Mouse (Mus musculus): Measurements from ENCODE around the gene Srrm3.

Srrm3 gene

DNA sequence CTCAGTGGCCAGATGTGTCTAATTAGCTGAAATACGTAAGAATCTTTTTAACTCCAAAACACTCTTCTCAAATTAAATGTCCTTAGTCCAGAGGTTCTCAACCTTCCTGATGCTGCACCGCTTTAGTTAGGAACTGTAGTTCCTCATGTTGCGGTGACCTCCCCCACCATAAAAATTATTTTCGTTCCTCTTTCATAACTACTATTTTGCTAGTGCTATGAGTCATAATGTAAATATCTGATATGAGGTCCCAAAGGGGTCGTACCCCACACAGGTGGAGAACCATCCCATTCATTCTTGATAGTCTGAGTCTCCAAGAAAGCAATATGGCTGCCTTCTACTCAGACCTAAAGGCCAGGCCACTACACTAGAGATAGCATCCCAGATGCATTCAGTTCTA lies 63.8 kb downstream of the Srrm3 start:
- no peak for DNase-seq (ENCODE audit: low spot score)

DNA sequence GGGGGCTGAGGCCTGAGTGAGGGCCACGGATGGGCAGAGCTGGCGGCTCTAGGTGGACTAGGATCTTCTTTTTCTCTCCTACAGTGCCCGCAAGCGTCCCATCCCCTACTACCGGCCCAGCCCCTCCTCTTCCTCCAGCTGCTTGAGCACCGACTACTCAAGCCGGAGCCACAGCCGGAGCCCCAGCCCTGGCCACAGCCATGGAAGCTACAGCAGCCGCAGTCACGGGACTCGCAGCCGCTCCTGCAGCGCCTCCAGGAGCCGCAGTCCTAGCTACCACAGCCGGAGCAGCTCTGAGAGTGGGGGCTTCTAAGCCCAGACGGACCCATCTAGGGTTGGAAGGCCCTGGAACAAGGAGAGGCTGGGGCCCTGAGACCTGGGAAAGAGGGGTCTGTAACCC lies 66.3 kb downstream of the Srrm3 start:
- no peak for DNase-seq (ENCODE audit: low spot score)

DNA sequence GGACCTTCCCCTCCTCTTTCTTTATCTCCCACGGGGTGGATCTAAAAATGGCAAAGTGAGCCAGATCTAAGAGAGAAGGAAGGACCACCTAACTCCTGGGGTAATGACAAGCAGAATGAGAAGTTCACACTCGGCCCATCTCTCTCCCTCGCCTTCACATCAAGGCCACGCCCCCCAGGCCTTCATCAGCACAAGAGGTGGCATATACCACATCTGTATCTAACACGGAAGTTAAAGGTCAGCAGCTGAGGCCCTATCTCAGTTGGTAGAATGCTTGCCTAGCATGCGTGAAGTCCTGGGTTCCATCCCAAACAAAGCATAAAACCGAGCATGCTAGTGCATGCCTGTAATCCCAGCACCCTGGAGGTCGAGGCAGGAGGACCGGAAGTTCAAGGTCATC lies 67.1 kb downstream of the Srrm3 start:
- no peak for DNase-seq (ENCODE audit: low spot score)

DNA sequence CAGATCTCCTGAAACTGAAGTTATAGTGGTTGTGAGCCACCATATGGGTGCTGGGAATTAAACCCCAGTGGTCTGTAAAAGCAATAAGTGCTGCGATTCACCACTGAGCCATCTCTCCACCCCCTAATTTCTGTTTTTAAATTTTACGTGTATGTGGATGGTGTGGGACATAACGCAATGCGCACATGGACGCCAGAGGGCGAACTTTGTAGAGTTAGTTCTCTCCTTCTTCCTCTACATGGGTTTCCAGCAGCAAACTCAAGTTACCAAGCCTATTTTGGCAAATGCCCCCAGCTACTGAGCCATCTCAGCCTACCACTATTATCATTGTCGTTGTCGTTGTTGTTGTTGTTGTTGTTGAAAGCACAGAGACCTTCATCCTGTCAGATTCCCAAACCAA lies 70.5 kb downstream of the Srrm3 start:
- peak; percentile 51 for DNase-seq (ENCODE audit: low spot score)

DNA sequence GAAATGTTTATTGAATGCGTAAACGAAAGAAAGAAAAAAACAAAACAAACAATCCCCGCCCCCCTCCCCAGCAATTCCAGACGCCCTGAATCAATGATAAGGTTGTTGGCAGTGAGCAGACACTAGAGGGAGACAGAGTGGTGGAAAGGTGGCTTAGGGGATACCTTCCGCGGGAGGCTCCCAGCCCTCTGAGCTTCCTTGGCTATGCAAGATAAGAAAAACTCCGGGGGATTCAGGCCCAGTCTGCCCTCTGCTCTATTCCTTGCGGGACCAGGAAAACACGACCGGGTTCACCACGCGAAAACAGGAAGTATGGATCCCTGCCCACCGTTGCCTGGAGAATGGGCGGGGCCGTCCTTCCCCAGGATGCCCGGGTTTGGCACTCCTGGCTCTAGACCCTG lies 71.1 kb downstream of the Srrm3 start:
- DNase-seq (ENCODE audit: low spot score): peak; percentile 41

DNA sequence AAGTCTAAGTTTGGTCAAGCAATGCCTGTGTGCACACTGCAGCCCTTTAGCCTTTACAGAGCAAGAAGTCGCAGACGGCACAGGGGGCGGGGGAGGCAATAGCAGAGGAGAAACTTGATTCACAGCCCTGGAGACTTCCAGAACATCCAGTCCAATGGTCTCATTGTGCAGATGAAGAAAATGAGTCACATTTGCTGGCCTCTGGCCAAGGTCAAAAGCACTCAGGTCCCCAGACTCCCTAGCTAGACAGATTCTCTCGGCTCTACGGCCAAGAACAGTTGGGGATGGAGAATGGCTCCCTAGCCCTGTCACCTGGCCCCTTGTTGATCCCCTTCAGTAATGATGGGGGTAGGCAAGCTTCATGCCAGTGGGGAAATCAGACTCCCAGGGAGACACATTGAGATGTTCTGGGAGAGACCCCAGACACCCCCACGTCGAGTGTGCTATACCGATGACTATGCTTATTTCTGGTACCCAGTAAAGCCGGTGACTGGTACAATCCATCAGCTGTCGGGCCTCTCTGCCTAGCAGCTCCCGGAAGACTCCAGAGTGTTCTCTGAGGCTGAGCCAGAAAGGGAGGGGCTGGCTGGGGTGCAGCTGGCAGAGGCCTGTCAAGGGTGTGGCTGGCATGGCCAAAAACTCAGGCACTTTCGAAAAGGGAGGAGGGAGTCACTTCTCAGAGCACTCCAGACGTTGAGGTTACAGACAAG lies 72.9 kb downstream of the Srrm3 start:
- peak; percentile 73 for DNase-seq (ENCODE audit: low spot score)

DNA sequence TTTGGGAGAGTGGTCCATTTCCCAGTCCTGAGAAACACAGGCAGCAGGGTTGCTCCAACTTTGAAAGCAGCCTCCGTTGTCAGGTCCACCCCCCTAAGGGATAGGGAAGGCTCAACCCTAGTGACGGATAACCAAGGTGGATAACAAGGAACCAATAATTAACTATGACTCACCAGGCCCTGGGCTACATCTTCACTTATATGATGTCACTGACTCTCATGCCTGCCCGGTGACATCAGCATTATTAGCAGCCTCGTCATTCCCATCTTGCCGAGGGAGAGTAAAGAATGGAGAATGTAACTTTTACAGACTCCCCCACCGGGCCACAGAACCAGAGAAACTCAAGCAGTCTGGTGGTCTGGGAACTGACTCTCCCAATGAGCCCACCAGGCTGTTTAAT lies 78.0 kb downstream of the Srrm3 start:
- DNase-seq (ENCODE audit: low spot score): no peak

DNA sequence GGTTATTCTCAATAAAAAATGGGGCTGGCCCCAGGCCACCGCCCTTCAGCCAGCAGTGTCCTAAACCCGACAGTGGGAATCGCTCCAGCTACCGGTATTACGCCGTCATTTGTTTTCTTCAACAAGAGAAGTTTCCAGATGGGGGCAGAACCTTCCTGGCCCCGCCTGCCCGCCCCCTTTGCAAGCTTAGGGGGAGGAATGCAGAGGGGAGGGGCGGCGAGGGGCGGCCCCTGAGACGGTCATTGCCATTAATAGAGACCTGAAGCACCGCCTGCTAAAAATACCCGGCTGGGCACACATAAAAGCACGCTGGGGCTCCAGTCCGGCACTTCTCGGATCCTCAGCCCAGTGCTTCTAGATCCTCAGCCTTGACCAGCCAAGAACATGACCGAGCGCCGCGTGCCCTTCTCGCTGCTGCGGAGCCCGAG lies 81.0 kb downstream of the Srrm3 start, which contains the start of gene Hspb1:
Gene Hspb1, plus strand, starts transcription at position 245 of the 428 bp plus-strand sequence.
- DNase-seq (ENCODE audit: low spot score): peak; percentile 69

DNA sequence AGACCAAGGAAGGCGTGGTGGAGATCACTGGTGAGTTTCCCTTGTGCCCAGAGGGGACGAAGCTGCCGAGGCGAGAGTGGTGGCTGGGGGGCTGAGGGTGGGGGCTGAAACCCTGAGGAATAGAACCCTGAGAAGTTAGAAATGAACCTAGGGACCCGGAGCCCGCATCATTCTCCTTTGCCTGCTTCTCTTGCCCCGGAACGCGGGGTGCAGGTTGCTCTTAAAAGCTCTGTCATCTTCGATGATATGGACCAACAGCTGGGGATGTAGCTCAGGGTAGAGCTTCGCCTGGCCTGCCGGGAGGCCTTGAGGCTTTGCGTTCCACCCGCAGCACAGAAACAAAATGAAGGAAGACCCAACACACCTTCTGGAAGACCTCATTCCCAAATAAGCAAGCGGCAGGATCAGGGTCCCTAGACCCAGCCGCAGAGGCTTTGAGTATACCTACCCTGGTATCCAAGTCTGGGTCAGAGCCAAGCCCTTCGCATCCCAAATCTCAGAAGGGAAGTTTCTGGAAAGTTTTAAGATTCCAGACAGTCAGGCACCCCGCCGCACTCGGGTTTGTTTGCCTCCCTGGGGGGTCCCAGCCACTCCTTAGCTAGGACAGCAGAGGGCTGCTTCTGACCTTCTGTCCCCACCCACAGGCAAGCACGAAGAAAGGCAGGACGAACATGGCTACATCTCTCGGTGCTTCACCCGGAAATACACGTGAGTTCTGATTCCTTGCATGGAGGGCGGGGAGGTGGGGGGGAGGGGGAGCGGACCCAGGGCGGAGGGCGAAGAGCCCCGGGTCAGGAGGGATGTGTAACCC lies 81.9 kb downstream of the Srrm3 start:
- no peak for DNase-seq (ENCODE audit: low spot score)

DNA sequence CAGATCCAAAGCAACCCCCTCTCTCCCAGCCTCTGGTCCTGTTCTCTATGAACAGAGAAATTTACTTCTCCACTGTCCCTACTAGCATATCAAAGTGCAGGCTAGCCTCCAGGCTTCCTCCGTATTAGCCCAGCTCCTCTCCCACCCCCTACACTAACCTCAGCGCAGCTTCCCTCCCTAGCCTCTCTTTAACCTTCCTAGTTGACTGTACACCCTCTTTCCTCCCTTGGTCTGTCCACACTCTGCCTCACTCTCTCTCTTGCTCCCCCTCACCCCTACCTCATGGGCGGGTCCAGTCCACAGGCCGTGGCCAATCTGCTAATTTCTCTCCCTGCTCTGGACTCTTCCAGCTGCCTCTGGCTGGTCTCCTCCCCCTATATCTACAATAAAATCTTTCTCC lies 83.6 kb downstream of the Srrm3 start:
- no peak for DNase-seq (ENCODE audit: low spot score)

DNA sequence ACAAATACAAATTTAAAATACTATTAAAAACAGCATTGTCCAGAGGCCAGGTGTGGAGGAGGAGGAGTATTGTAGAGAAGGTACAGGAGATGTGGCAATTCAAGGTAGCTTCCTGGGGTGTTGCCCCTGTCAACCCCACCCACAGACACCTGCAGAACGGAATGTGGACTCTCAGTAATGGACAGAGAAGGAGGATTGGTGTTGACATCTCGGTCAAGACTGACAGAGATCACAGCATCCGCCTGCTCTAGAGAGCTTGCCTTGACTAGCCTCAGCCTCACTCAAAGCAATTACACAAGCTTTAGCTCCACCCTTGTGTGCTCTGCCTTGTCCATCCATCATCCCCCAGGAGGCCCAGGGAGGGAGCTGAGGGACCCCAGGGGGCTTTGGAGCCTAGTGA lies 84.2 kb downstream of the Srrm3 start:
- no peak for DNase-seq (ENCODE audit: low spot score)

DNA sequence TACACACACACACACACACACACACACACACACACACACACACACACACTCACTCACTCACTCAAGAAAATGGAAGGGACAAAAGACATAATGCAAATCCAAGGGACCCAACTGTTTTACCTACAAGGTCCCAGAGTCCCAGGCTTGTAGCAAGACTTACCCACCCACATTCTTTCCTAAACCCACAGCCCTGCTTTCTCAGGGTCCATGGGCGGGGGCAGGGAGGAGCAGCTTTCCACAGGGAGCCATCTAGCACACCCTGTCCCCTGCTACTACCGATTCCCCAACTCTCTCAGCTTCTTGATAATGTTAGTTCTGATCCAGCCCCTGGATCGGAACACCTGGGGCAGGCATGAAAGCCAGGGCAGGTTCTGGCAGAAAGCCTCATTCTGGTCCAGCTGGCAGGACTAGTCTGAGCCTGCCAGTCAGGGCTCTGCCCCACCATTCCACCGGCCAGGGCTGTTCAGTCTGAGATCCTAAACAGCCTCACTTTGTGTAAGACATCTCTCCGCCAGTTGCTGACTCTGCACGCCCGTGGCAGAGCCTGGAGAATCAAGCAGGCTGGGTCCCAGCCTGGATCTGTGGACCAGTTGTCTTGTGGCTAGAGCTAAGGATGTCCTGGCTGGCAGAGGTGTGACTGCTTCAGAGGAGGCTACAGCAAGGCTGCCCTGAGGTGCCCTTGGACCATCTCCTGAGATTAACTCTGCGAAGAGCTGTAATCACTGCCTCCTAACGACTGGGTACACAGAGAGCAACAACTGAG lies 86.1 kb downstream of the Srrm3 start:
- DNase-seq (ENCODE audit: low spot score): no peak

DNA sequence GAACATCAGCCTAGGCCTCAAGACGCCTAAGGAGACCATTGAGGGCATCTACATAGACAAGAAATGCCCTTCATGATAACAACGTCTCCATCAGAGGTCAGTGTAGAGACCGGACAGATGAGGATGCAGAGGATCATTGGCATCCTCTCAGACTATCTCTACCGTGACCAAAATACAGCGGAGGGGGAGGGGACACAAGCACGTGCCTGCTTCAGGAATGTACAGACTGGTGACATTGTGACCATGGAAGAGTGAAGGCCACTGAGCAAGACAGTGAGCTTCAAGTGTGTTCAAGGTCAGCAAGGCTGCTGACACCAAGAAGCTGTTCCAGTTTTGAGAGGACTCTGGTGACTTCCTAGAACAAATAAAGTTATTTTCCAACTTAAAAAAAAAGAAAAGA lies 88.3 kb downstream of the Srrm3 start:
- DNase-seq (ENCODE audit: low spot score): no peak

DNA sequence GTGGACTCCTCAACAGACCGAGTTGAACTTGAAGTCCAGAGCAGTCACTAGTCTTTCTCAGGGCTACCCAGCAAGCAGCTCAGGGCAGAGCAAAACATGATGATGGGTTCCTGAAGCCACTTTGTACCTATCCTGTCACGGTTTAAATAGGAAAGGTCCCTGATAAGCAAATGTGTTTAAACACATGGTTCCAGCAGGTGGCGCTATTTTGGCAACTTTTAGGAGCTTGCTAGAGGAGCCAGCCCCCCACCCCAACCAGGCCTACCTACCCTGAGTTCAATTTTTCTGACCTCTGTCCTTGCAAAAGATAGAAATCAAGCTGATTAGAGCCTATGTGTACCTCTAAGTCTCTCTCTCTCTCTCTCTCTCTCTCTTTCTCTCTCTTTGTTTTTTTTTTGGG lies 91.3 kb downstream of the Srrm3 start:
- no peak for DNase-seq (ENCODE audit: low spot score)

DNA sequence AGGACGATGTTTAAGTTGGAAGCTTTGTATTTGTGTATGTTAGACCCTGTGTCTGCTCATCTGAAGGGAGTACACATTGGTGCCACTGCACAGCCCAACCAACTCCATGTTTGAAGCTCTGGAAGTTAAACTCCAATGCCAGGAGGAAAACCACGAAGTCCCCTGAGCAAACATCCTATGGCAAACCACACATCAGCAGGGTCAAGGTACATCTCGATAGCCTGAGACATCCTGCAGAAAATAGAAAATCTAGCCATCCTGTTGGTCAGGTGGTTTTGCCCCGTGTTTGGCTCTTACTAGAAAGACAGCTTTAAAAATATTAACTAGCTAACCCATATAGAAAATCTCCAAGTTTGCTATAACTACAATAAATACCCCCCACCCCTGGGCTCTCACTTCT lies 92.3 kb downstream of the Srrm3 start:
- DNase-seq (ENCODE audit: low spot score): no peak

DNA sequence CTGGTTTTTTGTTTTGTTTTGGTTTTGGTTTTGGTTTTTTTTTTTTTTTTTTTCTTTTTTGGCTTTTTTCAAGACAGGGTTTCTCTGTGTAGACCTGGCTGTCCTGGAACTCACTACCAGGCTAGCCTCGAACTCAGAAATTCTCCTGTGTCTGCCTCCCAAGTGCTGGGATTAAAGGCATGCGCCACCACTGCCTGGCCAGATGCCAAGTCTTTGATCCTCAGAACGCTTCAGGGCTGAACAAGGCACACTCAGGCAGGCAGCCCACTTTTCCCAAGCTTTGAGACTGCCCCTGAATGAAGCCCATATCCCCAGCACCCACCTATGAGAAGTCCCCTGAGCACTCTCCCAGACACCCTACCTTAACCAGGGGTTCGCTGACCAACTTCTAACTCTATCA lies 93.1 kb downstream of the Srrm3 start:
- DNase-seq (ENCODE audit: low spot score): no peak

DNA sequence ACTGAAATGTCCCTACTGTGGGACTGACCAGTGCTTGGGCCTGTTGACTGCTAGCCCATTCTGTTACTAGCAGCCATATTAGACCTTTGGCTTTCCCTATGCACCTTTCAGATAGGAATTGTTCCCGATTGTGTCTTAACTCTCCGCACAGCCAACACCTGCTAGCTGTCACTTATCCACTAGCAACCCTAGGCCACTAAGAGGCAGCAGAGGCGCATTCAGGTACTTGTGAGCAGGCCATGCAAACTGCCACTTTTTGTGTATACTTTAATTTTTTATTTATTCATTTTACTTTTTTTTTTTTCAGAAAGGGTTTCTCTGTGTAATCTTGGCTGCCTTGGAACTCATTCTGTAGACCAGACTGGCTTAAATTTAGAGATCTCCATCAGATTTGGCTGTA lies 94.0 kb downstream of the Srrm3 start:
- DNase-seq (ENCODE audit: low spot score): no peak

DNA sequence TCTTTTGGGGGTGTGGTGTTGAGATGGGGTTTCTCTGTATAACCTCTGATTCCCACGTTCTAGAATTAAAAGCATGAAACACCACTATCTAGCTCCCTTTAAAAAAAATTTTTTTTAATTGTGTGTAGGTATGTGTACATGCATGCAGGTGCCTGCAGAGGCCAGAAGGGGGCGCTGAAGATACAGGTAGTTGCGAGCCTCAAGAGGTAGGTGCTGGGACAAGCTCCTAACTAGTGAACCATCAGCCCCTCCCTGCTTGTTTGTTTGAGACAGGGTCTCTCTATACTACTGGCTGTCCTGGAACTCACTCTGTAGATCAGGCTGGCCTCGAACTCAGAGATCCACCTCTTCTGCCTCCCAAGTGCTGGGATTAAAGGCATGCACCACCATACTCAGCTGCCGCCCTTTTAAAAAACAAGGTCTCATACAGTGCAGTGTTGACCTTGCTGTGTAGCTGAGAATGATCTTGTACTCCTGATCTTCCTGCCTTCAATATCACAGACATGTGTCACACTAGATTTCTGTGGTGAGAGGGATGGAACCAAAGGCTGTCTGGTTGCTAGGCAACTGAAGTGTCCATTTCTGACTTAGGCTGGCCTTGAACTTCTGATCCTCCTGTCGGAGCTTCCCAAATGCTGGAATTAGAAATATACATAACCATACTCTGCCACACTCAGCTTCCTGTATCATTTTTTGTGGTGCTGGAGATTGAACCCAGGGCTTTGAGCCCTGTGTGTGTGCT lies 94.8 kb downstream of the Srrm3 start:
- DNase-seq (ENCODE audit: low spot score): no peak

DNA sequence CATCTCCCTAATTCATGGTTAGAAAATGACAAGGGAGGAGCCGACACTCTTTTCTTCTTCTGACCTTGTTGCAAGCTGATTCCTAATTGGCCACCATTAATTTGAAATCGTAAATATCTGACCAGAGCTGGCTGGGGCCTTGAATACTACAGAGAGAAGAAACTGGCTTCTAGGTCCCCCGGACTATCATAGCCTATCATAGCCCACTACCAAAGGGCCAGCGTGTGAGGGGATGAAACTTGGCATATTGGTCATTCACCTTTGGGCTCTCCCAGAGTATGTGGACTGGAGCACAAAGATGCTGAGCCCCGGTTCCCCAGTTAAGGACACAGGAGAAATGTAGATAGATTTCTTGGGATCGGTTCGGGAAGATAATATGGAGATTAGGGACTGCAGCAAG lies 96.4 kb downstream of the Srrm3 start:
- DNase-seq (ENCODE audit: low spot score): no peak

DNA sequence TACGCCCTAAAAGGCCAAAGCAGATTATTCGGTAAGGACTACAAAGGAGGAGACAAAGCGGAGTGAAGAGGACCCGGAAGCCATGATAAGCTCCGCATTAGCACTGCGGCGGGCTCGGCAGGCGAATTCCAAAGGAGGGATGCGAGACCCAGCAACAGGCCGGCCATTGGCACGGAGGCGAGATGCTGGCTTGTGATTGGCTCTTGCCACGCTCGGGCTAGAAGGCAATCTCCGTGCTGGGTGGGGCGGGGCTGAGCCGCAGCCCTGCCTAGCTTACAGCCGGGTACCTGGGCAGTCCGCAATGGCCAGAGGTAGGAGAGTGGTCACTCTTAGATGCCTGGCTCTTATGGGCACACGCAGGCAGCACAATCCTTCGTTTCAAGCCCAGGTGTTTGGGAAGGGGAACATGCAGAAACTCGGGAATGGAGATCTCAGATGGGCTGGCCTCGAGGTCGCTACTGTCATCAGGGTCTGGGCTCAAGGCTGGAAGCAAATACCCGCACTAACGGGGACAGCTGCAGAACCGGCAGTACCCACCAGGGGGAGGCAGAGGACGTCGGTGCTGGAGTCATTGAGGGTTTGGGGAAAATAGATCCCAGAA lies 97.0 kb downstream of the Srrm3 start:
- peak; percentile 94 for DNase-seq (ENCODE audit: low spot score)

DNA sequence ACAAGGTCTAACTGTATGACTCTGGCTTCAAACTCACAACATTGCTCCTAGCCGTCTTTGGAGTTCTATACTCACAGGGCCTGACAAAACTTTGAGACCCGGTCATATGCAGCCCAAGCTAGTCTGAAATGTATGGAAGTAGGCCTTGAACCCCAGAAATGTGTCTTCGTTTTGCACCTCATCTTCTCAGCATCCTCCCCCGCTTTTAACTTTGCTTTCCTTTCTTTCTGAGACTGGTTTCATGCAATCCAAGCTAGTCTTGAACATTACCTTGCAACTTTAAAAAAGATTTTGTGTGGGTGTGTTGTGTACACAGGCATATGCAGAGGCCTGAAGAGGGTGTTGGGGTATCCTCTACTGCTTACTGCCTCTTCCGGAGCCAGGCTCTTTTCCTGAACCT lies 97.6 kb downstream of the Srrm3 start:
- DNase-seq (ENCODE audit: low spot score): no peak

Data from ovary, postnatal 14 days (tissue).